Mouse (Mus musculus) C2C12 (cell line): ENCODE measurements around the gene Afmid.

Source experiments
- CTCF ChIP-seq: IDR thresholded peaks from one replicate; pipeline ENCODE4 v1.5.1; 2011; ENCODE audit not compliant: control insufficient read depth, insufficient read depth, insufficient read length
- MAX ChIP-seq: IDR thresholded peaks from one replicate; pipeline ENCODE4 v1.6.1; 2011; ENCODE audit warnings: mild to moderate bottlenecking, control low read depth

- TF ChIP-seq MAX (no peak), CTCF (no peak)
These were observed 33.3 kb upstream of the Afmid start for GRCm38 (mm10) chr11:117792281-117792888.
